Comparison of ENCODE assay signal across 15 mouse cellular contexts in genomic region chr2:127378611-127378990, GRCm38 (mm10). TPM values are rescaled to one million over a fixed set of nuclear protein-coding genes. Genes with fewer than 3 reads are reported as not detected.
DNase-seq lines count a peak whose midpoint lies in the region; ATAC-seq lines count a peak whose summit lies in the region.
"Had no signal": no experiment of that assay in that cellular context is flagged by ENCODE, and none has a peak within 500 bp of the region (broad histone marks: within the 10 kb centered on the region; RNA-seq: fewer than 3 reads in every experiment).

No protein-coding gene starts in this region.

- H3K4me2 ChIP-seq in heart, embryonic 11.5 days, result no peak overlapping the region
- no peak overlapping the region for H3K4me2 ChIP-seq in lung, embryonic 16.5 days (ENCODE audit: low read depth, low read length)
- H3K4me2 ChIP-seq: embryonic facial prominence, embryonic 12.5 days; forebrain, embryonic 13.5 days; heart, embryonic 15.5 days had no signal

- no peaks in the 10 kb centered on the region for H3K27me3 ChIP-seq in heart, embryonic 11.5 days (ENCODE audit: control insufficient read depth, insufficient read depth, low read length)
- no peaks in the 10 kb centered on the region for H3K27me3 ChIP-seq in lung, embryonic 16.5 days (ENCODE audit: control insufficient read depth, insufficient read depth, low read depth, low read length)
- H3K27me3 ChIP-seq: embryonic facial prominence, embryonic 12.5 days; forebrain, embryonic 13.5 days; heart, embryonic 15.5 days had no signal

- 68% methylated on average over 7 of the region's 7 CpGs for WGBS in heart, embryonic 11.5 days (ENCODE audit: insufficient replicate concordance)
- WGBS in lung, embryonic 16.5 days, result 53% methylated on average over 7 of the region's 7 CpGs

- no peaks in the 10 kb centered on the region for H3K36me3 ChIP-seq in heart, embryonic 11.5 days (ENCODE audit: control insufficient read depth, insufficient read depth, low read length)
- H3K36me3 ChIP-seq in lung, embryonic 16.5 days (ENCODE audit: control insufficient read depth, insufficient read depth, low read length), result no peaks in the 10 kb centered on the region
- H3K36me3 ChIP-seq: embryonic facial prominence, embryonic 12.5 days; heart, embryonic 15.5 days had no signal

- 0 out of 2 replicates have a peak overlapping the region, but pooled peaks have one; percentile 16 for H3K9ac ChIP-seq in heart, embryonic 11.5 days (ENCODE audit: low read depth, low read length)
- H3K9ac ChIP-seq in lung, embryonic 16.5 days (ENCODE audit: low read length), result no peak overlapping the region
- H3K9ac ChIP-seq: embryonic facial prominence, embryonic 12.5 days; forebrain, embryonic 13.5 days; heart, embryonic 15.5 days had no signal

- peaks cover 39% of the 10 kb centered on the region for H3K4me1 ChIP-seq in heart, embryonic 11.5 days (ENCODE audit: control insufficient read depth, insufficient read depth, low read length)
- H3K4me1 ChIP-seq in lung, embryonic 16.5 days (replicated peaks; ENCODE audit: control insufficient read depth, insufficient read depth, low read length), result no peaks in the 10 kb centered on the region; the same call in 1 of the 2 replicates
- H3K4me1 ChIP-seq: embryonic facial prominence, embryonic 12.5 days had no signal

- H3K27ac ChIP-seq in heart, embryonic 11.5 days (ENCODE audit: low read depth, low read length), result no peak overlapping the region
- H3K27ac ChIP-seq in lung, embryonic 16.5 days (ENCODE audit: low read length), result no peak overlapping the region
- H3K27ac ChIP-seq: embryonic facial prominence, embryonic 12.5 days; forebrain, embryonic 13.5 days had no signal

- ATAC-seq in heart, embryonic 11.5 days (replicated peaks; ENCODE audit: insufficient number of reproducible peaks, low FRiP score, low TSS enrichment), result no peak
- ATAC-seq in lung, embryonic 16.5 days (ENCODE audit: low read depth), result peak; percentile 28; the same call in 1 of the 2 replicates

- DNase-seq in heart, adult 8-10 months (ENCODE audit: low spot score), result no peak
- DNase-seq in lung, postnatal 36 days, result no peak
- DNase-seq in adipocyte (ENCODE audit: low spot score), result peak; percentile 58
- DNase-seq in kidney, postnatal 25 days, result peak; percentile 76 to 90
- DNase-seq in frontal cortex, postnatal 25 days (ENCODE audit: low spot score in 2 of 2), result no peak
- DNase-seq: right cerebral cortex, postnatal 4 days had no signal

- no peak overlapping the region for H3K4me3 ChIP-seq in heart, embryonic 11.5 days (ENCODE audit: low read depth, low read length)
- H3K4me3 ChIP-seq in lung, embryonic 16.5 days (ENCODE audit: low read length), result no peak overlapping the region
- H3K4me3 ChIP-seq: embryonic facial prominence, embryonic 12.5 days; forebrain, embryonic 13.5 days; heart, embryonic 15.5 days had no signal

- no peaks in the 10 kb centered on the region for H3K9me3 ChIP-seq in heart, embryonic 11.5 days (replicated peaks; ENCODE audit: control insufficient read depth, low read length)
- H3K9me3 ChIP-seq in lung, embryonic 16.5 days (ENCODE audit: control insufficient read depth, low read length), result no peaks in the 10 kb centered on the region
- H3K9me3 ChIP-seq: embryonic facial prominence, embryonic 12.5 days; forebrain, embryonic 13.5 days; heart, embryonic 15.5 days had no signal

RNA-seq across cellular contexts. Expression of gene Adra2b, which starts 15.6 kb away (rescaled TPM):
- 10.2 and 12.0 TPM in 2 replicates for polyA plus RNA-seq in heart, embryonic 11.5 days (2014; fragmentation: Nextera tagmentation; extraction: Ambion mirVana)
- total RNA-seq in heart, adult 8-10 months (2022), result under 1 TPM; 0.41 to 0.78 (median 0.70) TPM
- 0.30 and 0.50 TPM in 2 replicates for polyA plus RNA-seq in lung, embryonic 16.5 days (2015; fragmentation: Nextera tagmentation; extraction: Ambion mirVana)
- total RNA-seq: megakaryocyte progenitor cell, adult 5-6 weeks; MEL had no signal

RNA-seq across cellular contexts. Expression of gene Astl, which starts 40.2 kb away (rescaled TPM):
- polyA plus RNA-seq in heart, embryonic 11.5 days (2014; fragmentation: Nextera tagmentation; extraction: Ambion mirVana), result not detected in 2 replicates
- not detected for total RNA-seq in heart, adult 8-10 months (2022)
- not detected in 2 replicates for polyA plus RNA-seq in lung, embryonic 16.5 days (2015; fragmentation: Nextera tagmentation; extraction: Ambion mirVana)
- total RNA-seq: gastrocnemius, adult 8-10 months; left cerebral cortex, postnatal 25 days; MEL had no signal
- polyA plus RNA-seq: embryonic facial prominence, embryonic 12.5 days; forebrain, embryonic 13.5 days; heart, embryonic 15.5 days had no signal

RNA-seq across cellular contexts. Expression of gene Dusp2, which starts 42.6 kb away (rescaled TPM):
- 17.4 and 18.3 TPM in 2 replicates for polyA plus RNA-seq in heart, embryonic 11.5 days (2014; fragmentation: Nextera tagmentation; extraction: Ambion mirVana)
- total RNA-seq in heart, adult 8-10 months (2022), result 1 to 10 TPM in 2 of 4 experiments, under 1 TPM in 2; 0.27 to 1.6 (median 0.69) TPM
- polyA plus RNA-seq in lung, embryonic 16.5 days (2015; fragmentation: Nextera tagmentation; extraction: Ambion mirVana), result 6.1 and 6.2 TPM in 2 replicates

RNA-seq across cellular contexts. Expression of gene Gpat2, which starts 46.4 kb away (rescaled TPM):
- polyA plus RNA-seq in heart, embryonic 11.5 days (2014; fragmentation: Nextera tagmentation; extraction: Ambion mirVana), result 0.30 and 0.34 TPM in 2 replicates
- total RNA-seq in heart, adult 8-10 months (2022), result not detected
- 0.30 and 0.38 TPM in 2 replicates for polyA plus RNA-seq in lung, embryonic 16.5 days (2015; fragmentation: Nextera tagmentation; extraction: Ambion mirVana)
- total RNA-seq: gastrocnemius, adult 8-10 months; MEL had no signal

Comparison
In these comparisons a context has a peak if more than half of its experiments do, and no peak if none do; other contexts are left out.
1. DNase-seq: peak in adipocyte (single experiment) and kidney, postnatal 25 days (2 of 2); none in heart, adult 8-10 months (single experiment), lung, postnatal 36 days (single experiment) and frontal cortex, postnatal 25 days (0 of 2).